Mouse (Mus musculus) gastrocnemius, postnatal 14 days (tissue): ENCODE measurements around the gene Mnd1. TPM values are rescaled to one million over a fixed set of nuclear protein-coding genes. Genes with fewer than 3 reads are reported as not detected.

ENCODE experiments used
- DNase-seq: peaks from one replicate; pipeline ENCODE4 v3.0.0; 2021; ENCODE audit warnings: mixed read lengths
- intact Hi-C: fragments of 180-260 bp; cut with DNase I; formaldehyde crosslinking; loops from one replicate; pipeline ENCODE4 v1.15.1; 2025; ENCODE audit warnings: low total_unique reads
- long read RNA-seq, 2 experiments: library from polyadenylated mRNA; stranded (forward); transcript quantifications; one replicate each; pipeline ENCODE4 v2.0.0; 2021
- total RNA-seq, 2 experiments: library from RNA; stranded (reverse); gene quantifications; 2 replicates each; pipeline ENCODE4 v1.2.3; 2021

The Mnd1 gene
- 1 to 10 TPM; 3.8 to 5.7 TPM for total RNA-seq
- long read RNA-seq, experiment 1, partial matches to known transcripts, result 0 of 2 reads
- long read RNA-seq, experiment 1, other reads (novel, unspliced or antisense), result 1 of 2 reads
- long read RNA-seq, experiment 2, partial matches to known transcripts, result 0 of 2 reads
- long read RNA-seq, experiment 2, other reads (novel, unspliced or antisense), result 1 of 2 reads

- intact Hi-C loops, result loop anchor here (10.0 kb wide), 1 partner anchor 201 kb away; no protein-coding TSS in a partner anchor
These were observed at the start of gene Mnd1 for GRCm38 (mm10) chr3:84155558-84156006. Gene Mnd1, minus strand, starts transcription at chr3:84155786.

GRCm38 (mm10) chr3:84204640-84205039 lies 49.1 kb upstream of the Mnd1 start:
- no peak for DNase-seq
- intact Hi-C loops, result no loop called here

More at GRCm38 (mm10) chr3:84155558-84156006, at the start of gene Mnd1:
- DNase-seq, result peak; percentile 99

GRCm38 (mm10) chr3:84200559-84201420 lies 45.2 kb upstream of the Mnd1 start:
- peak; percentile 65 for DNase-seq
- intact Hi-C loops, result no loop called here

- intact Hi-C loops, result no loop called here
These were observed 43.9 kb upstream of the Mnd1 start for GRCm38 (mm10) chr3:84199516-84199915.

GRCm38 (mm10) chr3:84198229-84198628 lies 42.6 kb upstream of the Mnd1 start:
- DNase-seq, result no peak
- intact Hi-C loops, result no loop called here

More at GRCm38 (mm10) chr3:84199516-84199915, 43.9 kb upstream of the Mnd1 start:
- DNase-seq, result no peak

GRCm38 (mm10) chr3:84193881-84194280 lies 38.3 kb upstream of the Mnd1 start:
- intact Hi-C loops, result no loop called here
- DNase-seq, result no peak

GRCm38 (mm10) chr3:84191141-84191881 lies 35.7 kb upstream of the Mnd1 start:
- DNase-seq, result no peak
- intact Hi-C loops, result no loop called here

- intact Hi-C loops, result no loop called here
- no peak for DNase-seq
These were observed 35.0 kb upstream of the Mnd1 start for GRCm38 (mm10) chr3:84190513-84191061.

- no peak for DNase-seq
- intact Hi-C loops, result no loop called here
These were observed 34.1 kb upstream of the Mnd1 start for GRCm38 (mm10) chr3:84189629-84190173.

GRCm38 (mm10) chr3:84181717-84182116 lies 26.1 kb upstream of the Mnd1 start:
- intact Hi-C loops, result no loop called here
- no peak for DNase-seq

GRCm38 (mm10) chr3:84181102-84181501 lies 25.5 kb upstream of the Mnd1 start:
- no peak for DNase-seq

GRCm38 (mm10) chr3:84180304-84180703 lies 24.7 kb upstream of the Mnd1 start:
- intact Hi-C loops, result no loop called here
- no peak for DNase-seq

More at GRCm38 (mm10) chr3:84181102-84181501, 25.5 kb upstream of the Mnd1 start:
- intact Hi-C loops, result no loop called here

GRCm38 (mm10) chr3:84177834-84178233 lies 22.2 kb upstream of the Mnd1 start:
- intact Hi-C loops, result loop anchor here (5.0 kb wide), 1 partner anchor 134 kb away; no protein-coding TSS in a partner anchor
- DNase-seq, result no peak

GRCm38 (mm10) chr3:84175337-84176315 lies 20.0 kb upstream of the Mnd1 start:
- intact Hi-C loops, result loop anchor here (5.0 kb wide), 1 partner anchor 137 kb away; no protein-coding TSS in a partner anchor
- DNase-seq, result peak; percentile 75

GRCm38 (mm10) chr3:84173581-84174154 lies 18.1 kb upstream of the Mnd1 start, which contains the start of gene Gm6525:
Gene Gm6525, plus strand, starts transcription at chr3:84174104.
- DNase-seq, result no peak
- intact Hi-C loops, result no loop called here

- intact Hi-C loops, result no loop called here
- DNase-seq, result no peak
These were observed 16.8 kb upstream of the Mnd1 start for GRCm38 (mm10) chr3:84172406-84172805.

- intact Hi-C loops, result no loop called here
- no peak for DNase-seq
These were observed 13.9 kb upstream of the Mnd1 start for GRCm38 (mm10) chr3:84169393-84170005.
